Mouse (Mus musculus) hindbrain, embryonic 12.5 days (tissue): ENCODE results near the gene Taf8. TPM values are rescaled to one million over a fixed set of nuclear protein-coding genes. Genes with fewer than 3 reads are reported as not detected.

Experiments
- ATAC-seq: fragments of 200-750 bp; cut with Nextera tagmentation; 2 replicates; pipeline ENCODE4 v1.8.0; 2017; ENCODE audit warnings: moderate TSS enrichment; ENCODE audit not compliant: low FRiP score
- H3K27ac ChIP-seq: fragments of 300-500 bp; sonication (generic); 2 replicates; pipeline ENCODE4 v1.5.1; 2016; ENCODE audit warnings: mild to moderate bottlenecking
- H3K27me3 ChIP-seq: fragments of 300-500 bp; sonication (generic); 2 replicates; pipeline ENCODE4 v1.6.1; 2016; ENCODE audit warnings: mild to moderate bottlenecking
- H3K36me3 ChIP-seq: fragments of 300-500 bp; sonication (generic); 2 replicates; pipeline ENCODE4 v1.6.1; 2016; ENCODE audit warnings: mild to moderate bottlenecking
- H3K4me1 ChIP-seq: fragments of 300-500 bp; sonication (generic); 2 replicates; pipeline ENCODE4 v1.6.1; 2016
- H3K4me2 ChIP-seq: fragments of 300-500 bp; sonication (generic); replicated peaks from 2 replicates; pipeline ENCODE4 v1.6.1; 2016; ENCODE audit warnings: mild to moderate bottlenecking
- H3K4me3 ChIP-seq: fragments of 300-500 bp; sonication (generic); 2 replicates; pipeline ENCODE4 v1.5.1; 2016; ENCODE audit warnings: mild to moderate bottlenecking
- H3K9ac ChIP-seq: fragments of 300-500 bp; sonication (generic); 2 replicates; pipeline ENCODE4 v1.6.1; 2016; ENCODE audit warnings: mild to moderate bottlenecking, moderate library complexity
- H3K9me3 ChIP-seq: fragments of 300-500 bp; sonication (generic); replicated peaks from 2 replicates; pipeline ENCODE4 v1.6.1; 2016; ENCODE audit warnings: mild to moderate bottlenecking
- WGBS: fragments of 180-500 bp; shearing (Covaris S2); methylation state at CpG from one replicate; pipeline ENCODE4 v1.1.7; 2016; 5-methylcytosine and 5-hydroxymethylcytosine counted together
- polyA plus RNA-seq: library from polyadenylated mRNA; unstranded; fragments of >200 nt; fragmentation: Nextera tagmentation; extraction: Ambion mirVana; gene quantifications from 2 replicates; pipeline ENCODE4 v1.2.1, GENCODE M21; 2016

Taf8 gene
- polyA plus RNA-seq, 1 experiment from 2014 or later: 29.5 TPM

DNA sequence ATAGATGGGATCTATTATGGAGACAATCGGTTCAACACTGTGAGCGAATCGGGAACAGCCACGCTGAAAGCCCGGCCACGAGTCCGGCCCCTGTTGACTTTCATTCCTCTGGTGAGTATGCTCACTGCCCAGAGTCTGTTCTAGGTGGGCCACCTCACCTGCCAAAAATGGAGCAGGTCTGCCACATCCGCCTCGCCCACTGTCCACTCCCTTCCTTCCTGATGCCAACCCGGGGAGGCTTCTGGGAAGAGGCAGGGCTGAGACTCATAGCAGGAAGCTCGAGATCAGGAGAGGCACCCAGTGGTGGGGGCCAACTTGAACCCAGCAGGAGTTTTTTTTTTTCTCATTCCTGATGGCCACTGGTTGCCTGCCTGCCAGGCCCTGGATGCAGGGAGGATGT lies 55.5 kb downstream of the Taf8 start:
- Histone ChIP-seq H3K4me1 (peaks cover 17% of the 10 kb centered on the region), H3K27me3 (no peaks in the 10 kb centered on the region), H3K4me2 (no peak overlapping the region), H3K9ac (no peak overlapping the region), H3K36me3 (no peaks in the 10 kb centered on the region), H3K27ac (no peak overlapping the region), H3K9me3 (no peaks in the 10 kb centered on the region), H3K4me3 (no peak overlapping the region)
- no peak for ATAC-seq
- 87% methylated on average over 11 of the region's 11 CpGs for WGBS

DNA sequence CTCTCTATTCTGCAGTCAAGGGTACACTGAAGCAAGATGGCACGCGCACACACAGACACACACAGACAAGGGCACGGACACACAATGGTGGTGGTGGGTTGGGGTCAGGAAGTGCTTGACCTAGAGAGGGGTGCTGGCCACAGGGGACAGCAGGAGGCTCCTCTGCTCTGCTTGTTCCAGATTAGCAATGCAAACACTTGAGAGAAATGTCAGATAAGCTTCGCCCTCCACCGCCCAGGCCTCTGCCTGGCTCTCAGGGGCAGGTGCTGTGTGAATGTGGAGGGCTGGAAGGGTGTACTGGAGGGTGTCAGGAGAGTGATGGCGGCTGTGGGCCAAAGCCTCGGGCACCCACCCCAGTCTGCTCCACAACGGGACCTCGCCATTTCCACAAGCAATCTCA lies 56.1 kb downstream of the Taf8 start:
- no peak overlapping the region for H3K9ac ChIP-seq
- no peaks in the 10 kb centered on the region for H3K9me3 ChIP-seq
- no peak for ATAC-seq
- no peak overlapping the region for H3K4me3 ChIP-seq
- H3K4me2 ChIP-seq: no peak overlapping the region
- H3K27ac ChIP-seq: no peak overlapping the region
- H3K36me3 ChIP-seq: no peaks in the 10 kb centered on the region
- WGBS: 63% methylated on average over 9 of the region's 9 CpGs
- peaks cover 17% of the 10 kb centered on the region for H3K4me1 ChIP-seq
- no peaks in the 10 kb centered on the region for H3K27me3 ChIP-seq

DNA sequence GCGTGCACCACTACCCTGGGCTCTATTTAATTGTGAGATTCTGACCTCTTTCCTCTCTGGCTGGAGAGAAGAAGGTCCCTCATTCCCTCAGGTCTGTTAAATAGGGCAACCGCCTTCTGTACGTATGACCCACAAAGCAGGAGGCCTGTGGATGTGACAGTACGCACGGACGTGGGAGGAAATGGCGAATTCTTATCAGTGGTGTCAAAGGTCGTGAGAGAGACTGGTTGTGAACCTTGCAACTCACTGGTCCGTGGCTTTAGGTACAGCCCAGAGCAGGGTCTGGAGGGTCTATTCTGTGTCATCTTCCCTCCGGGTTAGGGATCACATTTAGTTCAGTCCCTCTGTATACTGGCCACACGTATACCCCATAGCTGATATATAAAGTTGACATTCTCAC lies 56.6 kb downstream of the Taf8 start:
- Histone ChIP-seq H3K9ac (no peak overlapping the region), H3K36me3 (no peaks in the 10 kb centered on the region), H3K27ac (no peak overlapping the region), H3K27me3 (no peaks in the 10 kb centered on the region), H3K4me1 (peaks cover 17% of the 10 kb centered on the region), H3K4me2 (no peak overlapping the region), H3K9me3 (no peaks in the 10 kb centered on the region), H3K4me3 (no peak overlapping the region)
- WGBS: 70% methylated on average over 11 of the region's 11 CpGs
- no peak for ATAC-seq

DNA sequence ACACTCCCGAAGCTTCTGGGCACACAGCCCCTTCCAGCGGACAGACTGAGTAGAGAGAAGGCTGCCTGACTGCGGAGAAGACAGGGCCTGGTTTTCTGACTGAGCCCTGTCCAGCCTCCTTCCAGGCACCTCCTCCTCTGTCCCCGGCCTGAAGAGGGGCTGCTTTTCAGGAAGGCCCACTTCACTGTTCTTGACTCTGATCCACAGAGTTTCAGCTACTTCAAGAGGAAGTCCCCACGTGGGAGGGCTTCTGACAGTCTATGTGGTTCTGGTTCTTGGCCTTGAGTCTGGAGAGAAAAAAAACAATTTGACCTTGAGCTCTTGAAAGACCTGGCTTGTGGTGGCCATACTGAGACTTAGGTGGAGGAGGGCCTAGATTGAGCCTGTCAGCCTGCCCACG lies 58.0 kb downstream of the Taf8 start:
- H3K4me1 ChIP-seq: peaks cover 15% of the 10 kb centered on the region
- H3K4me2 ChIP-seq: no peak overlapping the region
- 74% methylated on average over 6 of the region's 6 CpGs for WGBS
- H3K36me3 ChIP-seq: no peaks in the 10 kb centered on the region
- H3K27me3 ChIP-seq: peaks cover 5% of the 10 kb centered on the region
- H3K9ac ChIP-seq: no peak overlapping the region
- no peaks in the 10 kb centered on the region for H3K9me3 ChIP-seq
- H3K4me3 ChIP-seq: no peak overlapping the region
- no peak overlapping the region for H3K27ac ChIP-seq
- ATAC-seq: no peak

GRCm38 (mm10) chr17:47442271-47442670 lies 59.8 kb downstream of the Taf8 start:
- H3K9ac ChIP-seq: no peak overlapping the region
- no peak for ATAC-seq
- H3K4me1 ChIP-seq: peaks cover 8% of the 10 kb centered on the region
- no peaks in the 10 kb centered on the region for H3K36me3 ChIP-seq
- no peaks in the 10 kb centered on the region for H3K9me3 ChIP-seq
- no peak overlapping the region for H3K27ac ChIP-seq
- WGBS: 77% methylated on average over 3 of the region's 3 CpGs
- no peak overlapping the region for H3K4me2 ChIP-seq
- peaks cover 24% of the 10 kb centered on the region for H3K27me3 ChIP-seq
- no peak overlapping the region for H3K4me3 ChIP-seq

DNA sequence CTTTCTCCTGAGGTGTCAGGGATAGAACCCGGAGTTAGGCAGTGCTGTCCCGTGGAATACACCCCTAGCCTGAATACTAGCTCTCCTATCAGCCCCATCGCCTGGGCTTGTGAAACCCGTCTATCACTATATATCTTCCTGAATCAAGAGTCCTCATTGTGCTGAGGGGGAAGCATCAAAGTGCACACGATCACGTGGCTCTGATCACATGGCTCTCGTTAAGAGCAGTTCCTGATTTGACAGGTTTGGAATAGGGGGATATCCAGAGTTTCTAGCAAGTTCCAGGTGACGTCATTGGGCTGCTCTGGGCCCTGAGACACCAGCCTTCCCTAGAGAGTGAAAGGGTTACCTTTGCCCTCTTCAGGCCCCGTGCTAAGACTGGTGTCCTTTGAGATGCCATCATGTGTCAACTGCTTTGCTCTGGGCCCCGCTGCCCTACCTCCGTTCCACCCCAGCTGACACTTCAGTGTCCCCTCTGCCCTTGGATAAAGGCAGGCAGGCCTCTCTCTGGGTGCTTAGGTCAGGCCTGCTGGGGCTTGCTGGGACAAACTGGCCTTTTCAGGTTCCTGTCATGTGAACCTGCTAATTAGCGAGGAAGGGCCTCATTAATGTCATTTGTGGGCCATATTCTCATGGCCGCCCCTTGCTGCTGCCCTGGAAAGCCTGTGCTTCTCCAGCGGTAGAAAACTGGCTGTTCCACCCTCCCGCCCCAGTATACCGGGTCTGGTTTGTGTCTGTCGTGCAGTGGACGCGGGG lies 60.6 kb downstream of the Taf8 start:
- Histone ChIP-seq H3K36me3 (no peaks in the 10 kb centered on the region), H3K4me3 (no peak overlapping the region), H3K9me3 (no peaks in the 10 kb centered on the region), H3K4me2 (no peak overlapping the region), H3K27ac (no peak overlapping the region), H3K9ac (no peak overlapping the region), H3K27me3 (peaks cover 32% of the 10 kb centered on the region), H3K4me1 (peaks cover 13% of the 10 kb centered on the region)
- WGBS: 68% methylated on average over 19 of the region's 19 CpGs
- ATAC-seq: no peak

DNA sequence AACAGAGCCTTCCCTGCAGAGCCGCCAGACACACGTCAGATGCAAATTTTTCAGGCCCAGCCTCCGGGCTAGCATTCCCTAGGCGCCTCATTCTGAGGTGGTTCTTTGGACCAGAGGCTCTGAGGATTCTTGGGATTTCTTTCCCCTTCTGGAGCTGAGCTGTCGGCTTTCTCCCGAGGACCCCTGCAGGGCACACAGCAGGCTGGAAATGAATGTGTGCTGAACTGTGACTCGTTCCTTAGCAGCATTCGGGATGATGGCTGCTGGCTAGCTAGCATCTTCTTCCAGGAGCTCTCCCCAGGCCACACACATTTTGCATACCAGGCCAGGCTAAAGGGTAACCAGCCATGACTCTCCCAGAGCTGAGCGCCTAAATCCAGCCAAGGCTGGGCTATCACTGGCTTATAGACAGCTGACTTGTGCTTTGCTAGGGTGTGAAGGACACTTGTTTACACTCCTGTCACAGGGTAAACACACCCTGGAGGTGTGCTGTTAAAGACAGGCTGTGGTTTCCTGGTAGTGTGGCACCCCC lies 61.7 kb downstream of the Taf8 start:
- Histone ChIP-seq H3K36me3 (no peaks in the 10 kb centered on the region), H3K9ac (no peak overlapping the region), H3K27me3 (peaks cover 39% of the 10 kb centered on the region), H3K4me1 (peaks cover 16% of the 10 kb centered on the region), H3K4me2 (no peak overlapping the region; the same call in 1 of the 2 replicates), H3K27ac (peak overlapping the region; percentile 36; the same call in 1 of the 2 replicates), H3K4me3 (no peak overlapping the region), H3K9me3 (no peaks in the 10 kb centered on the region)
- 2% methylated on average over 9 of the region's 9 CpGs for WGBS
- peak; percentile 55 for ATAC-seq

DNA sequence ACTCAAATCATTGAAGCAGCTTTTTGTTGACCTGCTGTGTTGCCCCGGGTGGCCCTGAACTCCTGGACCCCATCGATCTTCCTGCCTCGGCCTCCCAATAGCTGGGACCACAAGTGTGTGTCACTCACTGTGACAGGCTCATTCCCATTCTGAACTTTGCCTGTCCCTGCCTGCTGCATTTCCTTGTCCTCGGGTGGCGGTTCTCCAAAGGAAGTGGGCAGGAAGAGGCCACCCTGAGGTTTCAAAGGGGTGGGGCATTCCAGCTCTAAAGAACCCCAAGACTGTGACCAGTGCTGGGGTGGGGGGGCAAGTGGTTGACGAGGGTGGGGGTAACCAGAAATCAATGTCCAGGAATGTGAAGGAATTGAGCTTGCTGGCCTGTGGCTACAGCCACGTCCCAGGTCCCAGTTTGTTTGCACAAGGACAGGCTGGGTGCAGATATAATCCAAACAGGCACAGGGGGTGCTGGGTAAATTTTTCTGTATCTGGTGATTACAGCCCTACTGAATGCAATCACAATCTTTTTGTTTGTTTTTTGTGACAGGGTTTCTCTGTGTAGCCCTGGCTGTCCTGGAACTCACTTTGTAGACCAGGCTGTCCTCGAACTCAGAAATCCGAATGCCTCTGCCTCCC lies 62.6 kb downstream of the Taf8 start:
- Histone ChIP-seq H3K36me3 (no peaks in the 10 kb centered on the region), H3K27me3 (peaks cover 45% of the 10 kb centered on the region), H3K27ac (no peak overlapping the region), H3K4me1 (peaks cover 16% of the 10 kb centered on the region), H3K4me3 (no peak overlapping the region), H3K4me2 (no peak overlapping the region), H3K9me3 (no peaks in the 10 kb centered on the region), H3K9ac (no peak overlapping the region)
- 36% methylated on average over 9 of the region's 9 CpGs for WGBS
- ATAC-seq: no peak

DNA sequence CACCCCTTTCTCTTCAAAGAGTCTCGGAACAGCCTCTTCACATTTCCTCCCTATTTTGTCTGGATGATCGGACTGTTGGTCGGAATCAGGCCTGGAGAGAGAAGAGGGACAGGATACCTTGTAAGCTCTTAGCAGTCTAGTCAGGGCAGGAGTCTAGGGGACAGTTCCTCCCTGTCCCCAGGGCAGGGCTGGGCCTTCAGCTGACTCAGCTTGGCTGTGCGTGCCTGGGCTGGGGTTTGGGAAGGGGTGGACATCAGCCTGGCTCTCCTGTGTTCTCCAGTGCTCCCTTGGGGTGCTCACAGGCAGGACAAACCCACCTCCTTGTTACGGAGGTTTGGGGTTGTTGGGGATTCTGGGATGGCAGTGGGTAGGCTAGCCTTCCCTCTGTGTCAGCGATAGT lies 63.5 kb downstream of the Taf8 start:
- no peaks in the 10 kb centered on the region for H3K9me3 ChIP-seq
- H3K4me2 ChIP-seq: no peak overlapping the region
- no peak overlapping the region for H3K4me3 ChIP-seq
- no peaks in the 10 kb centered on the region for H3K36me3 ChIP-seq
- H3K27me3 ChIP-seq: peaks cover 45% of the 10 kb centered on the region
- H3K4me1 ChIP-seq: peaks cover 16% of the 10 kb centered on the region
- H3K27ac ChIP-seq: no peak overlapping the region
- no peak for ATAC-seq
- 58% methylated on average over 6 of the region's 6 CpGs for WGBS
- no peak overlapping the region for H3K9ac ChIP-seq

DNA sequence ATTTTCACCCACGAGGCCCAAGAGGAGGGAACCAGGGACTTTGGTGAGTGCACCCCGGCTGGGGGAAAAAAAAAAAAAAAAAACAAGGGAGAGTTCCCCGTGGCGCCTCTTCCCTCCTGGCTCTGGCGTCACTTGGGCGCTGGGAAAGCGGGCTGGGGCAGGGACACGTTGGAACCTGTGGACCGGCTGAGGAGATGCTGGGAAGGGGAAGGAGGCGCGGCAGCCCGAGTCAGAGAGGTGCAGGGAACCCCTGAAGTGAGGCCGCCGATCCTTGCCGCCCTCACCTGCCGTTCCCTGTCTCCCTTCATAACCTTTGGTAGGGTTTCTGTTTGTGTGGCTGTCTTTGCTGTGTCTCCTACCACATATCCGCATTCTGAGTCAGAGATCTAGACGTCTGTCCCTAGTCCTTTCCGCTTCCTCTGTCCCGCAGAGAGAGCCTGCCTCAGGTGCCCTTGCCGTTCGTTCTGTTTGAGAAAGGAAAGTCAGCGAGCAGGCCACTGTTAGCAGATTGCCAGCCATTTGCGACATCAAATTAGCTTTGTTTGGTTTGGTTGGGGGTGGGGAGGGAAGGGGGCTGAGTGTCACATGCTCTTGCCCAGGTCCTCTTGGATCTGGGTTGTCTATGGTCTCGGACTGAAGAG lies 65.1 kb downstream of the Taf8 start, which contains the start of gene 1700001C19Rik:
1700001C19Rik (minus strand) TSS at position 470 of the 641 bp plus-strand sequence.
- no peak for ATAC-seq
- 4% methylated on average over 25 of the region's 25 CpGs for WGBS
- H3K4me1 ChIP-seq: peaks cover 16% of the 10 kb centered on the region
- H3K9ac ChIP-seq: peak within 1 kb of the TSS; percentile 49; the same call in 1 of the 2 replicates
- peak within 1 kb of the TSS; percentile 38 for H3K4me3 ChIP-seq
- peaks cover 45% of the 10 kb centered on the region for H3K27me3 ChIP-seq
- no peaks in the 10 kb centered on the region for H3K36me3 ChIP-seq
- H3K9me3 ChIP-seq: no peaks in the 10 kb centered on the region
- H3K27ac ChIP-seq: no peak within 1 kb of the TSS
- H3K4me2 ChIP-seq: peak within 1 kb of the TSS; percentile 72

- Histone ChIP-seq H3K27me3 (peaks cover 45% of the 10 kb centered on the region), H3K4me3 (peak within 1 kb of the TSS; percentile 38), H3K4me2 (peak within 1 kb of the TSS; percentile 72), H3K36me3 (no peaks in the 10 kb centered on the region), H3K4me1 (peaks cover 16% of the 10 kb centered on the region), H3K9me3 (no peaks in the 10 kb centered on the region), H3K9ac (peak within 1 kb of the TSS; percentile 49; the same call in 1 of the 2 replicates), H3K27ac (no peak within 1 kb of the TSS)
- 2% methylated on average over 45 of the region's 45 CpGs for WGBS
- ATAC-seq: no peak
Measured at GRCm38 (mm10) chr17:47436156-47436906, 65.8 kb downstream of the Taf8 start, which contains the start of gene AI661453. Gene AI661453, plus strand, starts transcription at chr17:47436615.
